Mouse (Mus musculus) limb, embryonic 14.5 days (tissue): ENCODE measurements around the gene Mast4. TPM values are rescaled to one million over a fixed set of nuclear protein-coding genes. Genes with fewer than 3 reads are reported as not detected.
A peak's percentile ranks its signal among the peaks of the same experiment; 100 is the strongest.

Experiments
- ATAC-seq: fragments of 200-750 bp; cut with Nextera tagmentation; 2 replicates; pipeline ENCODE4 v1.8.0; 2017; ENCODE audit warnings: low read depth, moderate number of reproducible peaks, moderate TSS enrichment; ENCODE audit not compliant: low FRiP score
- DNase-seq: peaks from one replicate; pipeline ENCODE4 v3.0.0-alpha.2; 2015; ENCODE audit warnings: low spot score
- H3K27ac ChIP-seq: fragments of 300-500 bp; sonication (generic); replicated peaks from 2 replicates; pipeline ENCODE4 v1.5.1; 2014; ENCODE audit warnings: low read depth, mild to moderate bottlenecking, low read length, moderate library complexity, mixed read lengths
- H3K27me3 ChIP-seq: fragments of 300-500 bp; sonication (generic); 2 replicates; pipeline ENCODE4 v1.6.1; 2014; ENCODE audit warnings: low read length, mixed read lengths; ENCODE audit not compliant: control insufficient read depth, insufficient read depth
- H3K36me3 ChIP-seq: fragments of 300-500 bp; sonication (generic); 2 replicates; pipeline ENCODE4 v1.6.1; 2014; ENCODE audit warnings: mild to moderate bottlenecking, low read length, moderate library complexity, mixed read lengths; ENCODE audit not compliant: control insufficient read depth, insufficient read depth
- H3K4me1 ChIP-seq: fragments of 300-500 bp; sonication (generic); 2 replicates; pipeline ENCODE4 v1.6.1; 2014; ENCODE audit warnings: antibody characterized with exemption, low read length, mixed read lengths; ENCODE audit not compliant: control insufficient read depth, insufficient read depth
- H3K4me2 ChIP-seq: fragments of 300-500 bp; sonication (generic); replicated peaks from 2 replicates; pipeline ENCODE4 v1.6.1; 2014; ENCODE audit warnings: low read depth, mild to moderate bottlenecking, low read length, moderate library complexity; ENCODE audit not compliant: severe bottlenecking
- H3K4me3 ChIP-seq: fragments of 300-500 bp; sonication (generic); replicated peaks from 2 replicates; pipeline ENCODE4 v1.5.1; 2014; ENCODE audit warnings: low read length
- H3K9ac ChIP-seq: fragments of 300-500 bp; sonication (generic); 2 replicates; pipeline ENCODE4 v1.6.1; 2014; ENCODE audit warnings: mild to moderate bottlenecking, low read depth, low read length, moderate library complexity; ENCODE audit not compliant: severe bottlenecking
- H3K9me3 ChIP-seq: fragments of 300-500 bp; sonication (generic); 2 replicates; pipeline ENCODE4 v1.6.1; 2016; ENCODE audit warnings: low read length; ENCODE audit not compliant: control insufficient read depth
- POLR2A ChIP-seq: fragments of 200-500 bp; IDR thresholded peaks from 2 replicates; pipeline ENCODE4 v1.8.0; 2012; ENCODE audit warnings: inconsistent platforms, mild to moderate bottlenecking, moderate library complexity, borderline replicate concordance; ENCODE audit not compliant: insufficient read depth, insufficient read length; ENCODE audit errors: extremely low read depth
- WGBS: fragments of 180-500 bp; shearing (Covaris S2); extraction: QIAGEN DNeasy Blood & Tissue Kit; methylation state at CpG from one replicate; pipeline ENCODE4 v1.1.7; 2014; 5-methylcytosine and 5-hydroxymethylcytosine counted together
- polyA plus RNA-seq, 2 experiments: library from polyadenylated mRNA; depleted of rRNA in 1 of 2; stranded (reverse) in 1 of 2; unstranded in 1 of 2; fragments of >200 nt; fragmentation: Nextera tagmentation in 1 of 2; extraction: Ambion mirVana in 1 of 2; gene quantifications; 2 replicates each; pipeline versions ENCODE4 v1.2.1 to v1.2.3; 2012 to 2014

The Mast4 gene
- polyA plus RNA-seq, 2 experiments, result 12.5 to 25.2 TPM

GRCm38 (mm10) chr13:102878631-102879030, 455.7 kb downstream of the Mast4 start:
- TF ChIP-seq POLR2A, result no peak
- no peak for ATAC-seq
- Histone ChIP-seq H3K9me3 (no peaks in the 10 kb centered on the region), H3K4me1 (no peaks in the 10 kb centered on the region; the same call in 1 of the 2 replicates), H3K9ac (no peak overlapping the region), H3K4me3 (no peak overlapping the region), H3K4me2 (no peak overlapping the region), H3K36me3 (no peaks in the 10 kb centered on the region), H3K27me3 (no peaks in the 10 kb centered on the region), H3K27ac (no peak overlapping the region)
- DNase-seq, result no peak
- WGBS, result 54% methylated on average over 6 of the region's 6 CpGs

GRCm38 (mm10) chr13:102877766-102878325, 456.5 kb downstream of the Mast4 start:
- DNase-seq, result no peak
- Histone ChIP-seq H3K27ac (no peak overlapping the region), H3K4me3 (no peak overlapping the region), H3K9me3 (no peaks in the 10 kb centered on the region), H3K9ac (no peak overlapping the region), H3K4me1 (no peaks in the 10 kb centered on the region; the same call in 1 of the 2 replicates), H3K27me3 (no peaks in the 10 kb centered on the region), H3K36me3 (no peaks in the 10 kb centered on the region), H3K4me2 (no peak overlapping the region)
- no peak for ATAC-seq
- WGBS, result 84% methylated on average over 12 of the region's 12 CpGs
- no peak for TF ChIP-seq POLR2A

- TF ChIP-seq POLR2A, result no peak
- H3K36me3 ChIP-seq, result no peaks in the 10 kb centered on the region
- H3K9ac ChIP-seq, result no peak overlapping the region
- no peaks in the 10 kb centered on the region for H3K9me3 ChIP-seq
- ATAC-seq (no peak), DNase-seq (no peak)
- H3K4me1 ChIP-seq, result no peaks in the 10 kb centered on the region; the same call in 1 of the 2 replicates
- no peak overlapping the region for H3K4me3 ChIP-seq
- no peak overlapping the region for H3K27ac ChIP-seq
- no peaks in the 10 kb centered on the region for H3K27me3 ChIP-seq
- no peak overlapping the region for H3K4me2 ChIP-seq
- 73% methylated on average over 8 of the region's 8 CpGs for WGBS
Observed at GRCm38 (mm10) chr13:102877154-102877553, 457.1 kb downstream of the Mast4 start.

- Histone ChIP-seq H3K27ac (no peak overlapping the region), H3K9ac (no peak overlapping the region), H3K4me2 (no peak overlapping the region), H3K9me3 (no peaks in the 10 kb centered on the region), H3K4me3 (no peak overlapping the region), H3K4me1 (no peaks in the 10 kb centered on the region; the same call in 1 of the 2 replicates), H3K27me3 (no peaks in the 10 kb centered on the region), H3K36me3 (no peaks in the 10 kb centered on the region)
- ATAC-seq (no peak), DNase-seq (no peak)
- TF ChIP-seq POLR2A, result no peak
- 61% methylated on average over 8 of the region's 8 CpGs for WGBS
Observed at GRCm38 (mm10) chr13:102875520-102875919, 458.8 kb downstream of the Mast4 start.

GRCm38 (mm10) chr13:102875144-102875476, 459.2 kb downstream of the Mast4 start:
- Histone ChIP-seq H3K27me3 (no peaks in the 10 kb centered on the region), H3K4me2 (no peak overlapping the region), H3K27ac (no peak overlapping the region), H3K9me3 (no peaks in the 10 kb centered on the region), H3K4me1 (no peaks in the 10 kb centered on the region; the same call in 1 of the 2 replicates), H3K36me3 (no peaks in the 10 kb centered on the region), H3K4me3 (no peak overlapping the region), H3K9ac (no peak overlapping the region)
- DNase-seq (peak; percentile 44), ATAC-seq (no peak)
- WGBS, result 44% methylated on average over 3 of the region's 3 CpGs
- no peak for TF ChIP-seq POLR2A
